Mouse (Mus musculus): ENCODE measurements around the gene Rem2. TPM values are rescaled to one million over a fixed set of nuclear protein-coding genes. Genes with fewer than 3 reads are reported as not detected.
A peak's percentile ranks its signal among the peaks of the same experiment; 100 is the strongest.

The Rem2 gene
- polyA plus RNA-seq, 2 experiments from 2014 or later: 0.57 TPM

- no peak for ATAC-seq
These were observed 31.9 kb upstream of the Rem2 start for GRCm38 (mm10) chr14:54443712-54444618.

GRCm38 (mm10) chr14:54445476-54445875 lies 30.4 kb upstream of the Rem2 start:
- no peak for ATAC-seq

GRCm38 (mm10) chr14:54453566-54453965 lies 22.3 kb upstream of the Rem2 start:
- ATAC-seq: no peak

- ATAC-seq: no peak
These were observed 21.0 kb upstream of the Rem2 start for GRCm38 (mm10) chr14:54454669-54455528.

- ATAC-seq: no peak
These were observed 17.9 kb upstream of the Rem2 start for GRCm38 (mm10) chr14:54457907-54458569.

GRCm38 (mm10) chr14:54462146-54462545 lies 13.8 kb upstream of the Rem2 start:
- no peak for ATAC-seq

- peak; percentile 52 for ATAC-seq
These were observed 12.6 kb upstream of the Rem2 start for GRCm38 (mm10) chr14:54463108-54463958.

GRCm38 (mm10) chr14:54463959-54464292 lies 12.0 kb upstream of the Rem2 start, which contains the start of gene Lrp10:
Lrp10 (plus strand) TSS chr14:54464137.
- ATAC-seq: peak; percentile 67

GRCm38 (mm10) chr14:54464293-54465005 lies 11.5 kb upstream of the Rem2 start:
- ATAC-seq: peak; percentile 55

- ATAC-seq: no peak
These were observed 4.4 kb upstream of the Rem2 start for GRCm38 (mm10) chr14:54471467-54471866.

GRCm38 (mm10) chr14:54472671-54473070 lies 3.2 kb upstream of the Rem2 start:
- no peak for ATAC-seq

- ATAC-seq: no peak
These were observed 1.2 kb upstream of the Rem2 start for GRCm38 (mm10) chr14:54474744-54475143.

- no peak for ATAC-seq
These were observed 1.4 kb downstream of the Rem2 start for GRCm38 (mm10) chr14:54477172-54477909.

GRCm38 (mm10) chr14:54479451-54479920 lies 3.6 kb downstream of the Rem2 start:
- peak; percentile 60 for ATAC-seq

- ATAC-seq: peak; percentile 4
These were observed 4.8 kb downstream of the Rem2 start for GRCm38 (mm10) chr14:54480673-54481072.

- peak; percentile 72 for ATAC-seq
These were observed 5.5 kb downstream of the Rem2 start for GRCm38 (mm10) chr14:54481402-54481801.

- ATAC-seq: no peak
These were observed 6.6 kb downstream of the Rem2 start for GRCm38 (mm10) chr14:54482498-54482897.

GRCm38 (mm10) chr14:54485899-54486298 lies 10.0 kb downstream of the Rem2 start:
- ATAC-seq: no peak

- ATAC-seq: no peak
These were observed 11.8 kb downstream of the Rem2 start for GRCm38 (mm10) chr14:54487732-54488131.

- no peak for ATAC-seq
These were observed 12.4 kb downstream of the Rem2 start for GRCm38 (mm10) chr14:54488350-54488749.

Data from activated CD4-positive, CD25-positive, alpha-beta regulatory T cell, adult 4 months (primary cell).